Mouse (Mus musculus) mouse embryonic stem cell (cell line): Measurements from ENCODE around the gene Larp6.

Source experiments
- in situ Hi-C, 2 experiments: fragments of 300-500 bp; cut with MboI; formaldehyde crosslinking; loops; 1 replicate in 1 of 2; 3 replicates in 1 of 2; pipeline ENCODE4 v1.14.3; 2019 to 2020; ENCODE audit warnings: low sequenced_read_pairs in 2 of 2, low pct_unique_long_range_greater_than_20kb in 1 of 2, mixed read lengths in 1 of 2; ENCODE audit not compliant: unreplicated experiment in 1 of 2

Gene Larp6

GRCm38 (mm10) chr9:60709721-60710120, 3.1 kb upstream of the Larp6 start:
- in situ Hi-C loops: loop anchor here in 1 of 2 experiments (10.0 kb wide), 1 partner anchor 145 kb away; no protein-coding TSS in a partner anchor

- in situ Hi-C loops: loop anchor here in 1 of 2 experiments (10.0 kb wide), 1 partner anchor 143 kb away; no protein-coding TSS in a partner anchor
Measured at GRCm38 (mm10) chr9:60712011-60712410, 778 bp upstream of the Larp6 start.

GRCm38 (mm10) chr9:60713616-60714015, 827 bp downstream of the Larp6 start:
- in situ Hi-C loops: loop anchor here in 1 of 2 experiments (10.0 kb wide), 1 partner anchor 141 kb away; no protein-coding TSS in a partner anchor

GRCm38 (mm10) chr9:60714191-60714590, 1.4 kb downstream of the Larp6 start:
- in situ Hi-C loops: loop anchor here in 1 of 2 experiments (10.0 kb wide), 1 partner anchor 141 kb away; no protein-coding TSS in a partner anchor

GRCm38 (mm10) chr9:60715271-60715670, 2.5 kb downstream of the Larp6 start:
- in situ Hi-C loops: loop anchor here in 1 of 2 experiments (10.0 kb wide), 1 partner anchor 140 kb away; no protein-coding TSS in a partner anchor

GRCm38 (mm10) chr9:60715828-60716227, 3.0 kb downstream of the Larp6 start:
- in situ Hi-C loops: loop anchor here in 1 of 2 experiments (10.0 kb wide), 1 partner anchor 139 kb away; no protein-coding TSS in a partner anchor

GRCm38 (mm10) chr9:60718284-60718683, 5.5 kb downstream of the Larp6 start:
- in situ Hi-C loops: loop anchor here in 1 of 2 experiments (10.0 kb wide), 1 partner anchor 137 kb away; no protein-coding TSS in a partner anchor

- in situ Hi-C loops: loop anchor here in 1 of 2 experiments (10.0 kb wide), 1 partner anchor 135 kb away; no protein-coding TSS in a partner anchor
Measured at GRCm38 (mm10) chr9:60719687-60720086, 6.9 kb downstream of the Larp6 start.

GRCm38 (mm10) chr9:60724968-60725367, 12.2 kb downstream of the Larp6 start:
- in situ Hi-C loops: no loop called here

GRCm38 (mm10) chr9:60734321-60734720, 21.5 kb downstream of the Larp6 start:
- in situ Hi-C loops: no loop called here

GRCm38 (mm10) chr9:60739126-60739525, 26.3 kb downstream of the Larp6 start:
- in situ Hi-C loops: no loop called here

GRCm38 (mm10) chr9:60741436-60741835, 28.6 kb downstream of the Larp6 start:
- in situ Hi-C loops: no loop called here

- in situ Hi-C loops: no loop called here
Measured at GRCm38 (mm10) chr9:60742516-60742915, 29.7 kb downstream of the Larp6 start.

GRCm38 (mm10) chr9:60743180-60743900, 30.6 kb downstream of the Larp6 start:
- in situ Hi-C loops: no loop called here

GRCm38 (mm10) chr9:60744171-60744969, 31.6 kb downstream of the Larp6 start:
- in situ Hi-C loops: no loop called here

GRCm38 (mm10) chr9:60744971-60745370, 32.2 kb downstream of the Larp6 start:
- in situ Hi-C loops: no loop called here

GRCm38 (mm10) chr9:60746561-60746960, 33.8 kb downstream of the Larp6 start:
- in situ Hi-C loops: no loop called here

- in situ Hi-C loops: no loop called here
Measured at GRCm38 (mm10) chr9:60747672-60748071, 34.9 kb downstream of the Larp6 start.

- in situ Hi-C loops: no loop called here
Measured at GRCm38 (mm10) chr9:60748191-60748590, 35.4 kb downstream of the Larp6 start.
